Mouse (Mus musculus) c-Kit-positive CD71-negative TER-119-negative erythroid progenitor cells, embryonic 14.5 days (primary cell): Measurements from ENCODE around the gene Arhgef38.

Experiments used
- DNase-seq: peaks from one replicate; pipeline ENCODE4 v3.0.0-alpha.2; 2013; ENCODE audit warnings: low read depth

Gene Arhgef38

DNA sequence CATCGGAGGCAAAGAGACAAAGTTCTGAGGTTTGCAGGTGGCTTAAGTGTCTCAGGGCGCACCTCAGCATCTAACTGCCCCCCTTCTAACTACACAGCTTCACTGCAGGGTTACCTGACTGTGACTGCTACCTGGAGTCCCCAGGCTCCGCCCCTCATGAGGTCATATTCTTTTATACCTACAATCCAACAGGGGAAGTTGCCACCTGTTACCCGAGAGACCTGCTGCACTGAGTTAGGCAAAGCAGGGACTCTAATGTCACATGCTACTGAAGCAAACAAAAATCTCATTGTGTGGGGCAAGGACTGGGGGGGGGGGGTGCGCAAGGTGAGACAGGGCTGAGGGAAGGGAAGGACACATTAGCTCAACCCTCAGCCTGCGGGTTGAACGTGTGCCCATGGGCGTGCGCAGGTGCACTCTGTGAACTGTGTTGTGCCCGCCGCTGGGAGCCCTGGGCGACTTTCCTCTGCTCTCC is at the start of gene Arhgef38:
Gene Arhgef38 (minus strand): TSS at position 129 of the 475 bp plus-strand sequence.
- no peak for DNase-seq

DNA sequence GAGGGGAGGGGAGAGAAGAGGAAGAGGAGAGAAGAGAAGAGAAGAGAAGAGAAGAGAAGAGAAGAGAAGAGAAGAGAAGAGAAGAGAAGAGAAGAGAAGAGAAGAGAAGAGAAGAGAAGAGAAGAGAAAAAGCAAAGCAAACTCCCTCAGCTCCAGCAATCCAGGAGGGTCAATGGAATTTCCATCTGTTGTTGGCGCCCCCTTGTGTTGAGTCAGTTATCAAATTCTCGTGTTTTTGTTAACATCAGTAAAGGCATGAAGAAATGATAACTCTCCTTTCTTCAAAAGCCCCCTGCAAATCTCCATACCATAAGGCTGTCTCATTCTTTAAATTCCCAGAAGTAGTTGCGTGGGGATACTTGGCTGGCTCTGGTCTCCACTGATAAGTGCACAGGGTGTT is 37.1 kb upstream of the Arhgef38 start:
- DNase-seq, result peak; percentile 45

DNA sequence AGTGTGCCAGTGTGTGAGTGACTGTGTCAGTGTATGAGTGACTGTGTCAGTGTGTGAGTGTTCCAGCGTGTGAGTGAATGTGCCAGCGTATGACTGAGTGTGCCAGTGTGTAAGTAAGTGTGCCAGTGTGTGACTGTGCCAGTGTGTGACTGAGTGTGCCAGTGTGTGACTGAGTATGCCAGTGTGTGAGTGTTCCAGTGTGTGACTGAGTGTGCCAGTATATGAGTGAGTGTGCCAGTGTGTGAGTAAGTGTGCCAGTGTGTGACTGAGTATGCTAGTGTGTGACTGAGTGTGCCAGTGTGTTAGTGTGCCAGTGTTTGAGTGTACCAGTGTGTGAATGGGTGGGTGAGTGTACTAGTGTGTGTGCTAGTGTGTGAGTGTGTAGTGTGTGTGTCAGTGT is 24.1 kb upstream of the Arhgef38 start:
- no peak for DNase-seq

DNA sequence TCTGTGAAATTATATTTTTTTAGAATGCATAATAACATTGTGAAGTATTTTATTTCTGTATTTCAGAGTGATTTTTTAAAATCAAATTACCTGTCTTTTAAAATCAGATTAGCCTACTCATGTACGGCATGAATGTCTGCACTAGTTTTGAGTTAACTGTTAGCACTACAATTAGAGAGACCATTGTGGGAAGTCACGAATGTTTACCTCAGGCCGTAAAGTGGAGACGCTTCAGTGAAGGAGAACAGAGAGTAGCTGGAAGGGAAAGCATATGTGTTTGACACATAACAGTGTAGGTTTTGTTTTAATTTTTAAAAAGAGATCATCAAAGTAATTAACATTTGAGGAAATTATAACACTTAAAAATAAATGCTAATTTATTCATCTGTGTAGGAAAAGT is 21.1 kb upstream of the Arhgef38 start:
- DNase-seq, result no peak

DNA sequence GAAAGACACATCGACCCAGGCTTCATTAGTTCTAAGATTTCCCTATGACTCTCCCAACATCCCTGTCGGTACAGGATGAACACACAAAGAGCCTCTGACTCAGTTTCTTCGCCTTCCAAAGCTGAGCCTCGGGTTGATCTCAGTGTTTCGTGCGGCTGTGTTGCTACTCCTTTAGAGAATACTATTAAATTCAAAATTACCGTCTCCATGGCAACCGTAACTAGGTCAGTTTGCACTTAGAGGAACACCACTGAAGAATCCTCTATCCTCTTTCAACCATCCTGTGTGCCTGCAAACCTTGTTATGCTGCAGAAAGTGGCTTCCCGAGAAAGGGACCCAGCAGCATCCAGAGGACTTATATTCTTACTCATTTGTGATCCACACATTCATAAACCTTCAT is 9.3 kb upstream of the Arhgef38 start:
- no peak for DNase-seq

DNA sequence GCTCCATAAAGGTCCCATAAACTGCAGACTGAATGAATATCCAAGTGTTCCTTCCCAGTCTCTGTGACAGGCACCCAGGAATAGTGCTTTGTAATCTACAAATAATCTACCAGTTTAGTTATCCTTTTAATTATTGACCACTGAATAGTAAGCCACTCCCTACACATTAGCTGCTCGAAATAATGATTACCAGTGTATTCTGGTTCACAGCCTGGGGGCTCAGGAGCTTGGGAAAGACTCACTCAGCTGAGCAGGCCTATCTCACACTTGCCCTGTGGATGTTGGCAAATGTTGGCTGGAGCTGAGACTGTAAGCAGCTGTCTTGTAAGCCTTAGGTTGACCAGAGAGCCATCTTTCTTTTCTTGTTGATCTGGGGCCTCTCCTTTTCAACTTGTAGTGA is 7.2 kb upstream of the Arhgef38 start:
- DNase-seq, result no peak

DNA sequence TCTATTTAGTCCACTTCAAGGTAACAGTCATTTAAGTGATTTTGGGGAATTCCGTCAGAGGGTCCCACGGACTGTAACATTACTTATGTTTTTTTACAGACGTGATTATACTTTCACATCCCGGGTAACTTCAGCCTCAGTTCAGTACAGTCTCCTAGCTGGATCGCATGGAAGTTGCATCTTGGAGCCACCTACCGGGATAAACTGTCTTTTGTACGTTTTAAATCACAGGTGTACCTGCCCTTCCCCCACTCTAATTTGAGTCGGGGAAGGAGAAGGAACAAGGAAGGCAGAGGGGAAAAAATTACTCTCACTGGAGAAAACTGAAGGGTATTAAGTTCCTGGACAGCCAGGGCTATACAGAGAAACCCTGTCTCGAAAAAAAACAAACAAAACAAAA is 756 bp downstream of the Arhgef38 start:
- DNase-seq, result no peak

DNA sequence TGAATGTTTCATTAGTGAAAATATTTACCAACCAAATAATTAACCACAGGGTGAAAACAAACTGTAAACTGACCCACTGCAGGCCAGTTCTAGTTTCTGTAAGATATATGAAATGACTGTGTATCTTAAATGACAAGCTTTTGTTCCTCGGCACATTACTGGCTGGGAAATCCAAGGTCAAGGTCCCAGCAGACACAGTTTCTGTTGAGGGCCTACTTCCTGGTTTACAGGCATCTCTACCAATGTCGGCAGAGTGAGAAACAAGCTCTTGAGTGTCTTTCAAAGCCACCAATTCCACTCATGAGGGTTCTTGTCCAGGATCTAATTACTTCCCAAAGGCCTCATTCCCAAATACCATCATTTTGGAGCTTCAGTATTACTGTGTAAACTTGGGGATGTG is 4.3 kb downstream of the Arhgef38 start:
- DNase-seq, result no peak

DNA sequence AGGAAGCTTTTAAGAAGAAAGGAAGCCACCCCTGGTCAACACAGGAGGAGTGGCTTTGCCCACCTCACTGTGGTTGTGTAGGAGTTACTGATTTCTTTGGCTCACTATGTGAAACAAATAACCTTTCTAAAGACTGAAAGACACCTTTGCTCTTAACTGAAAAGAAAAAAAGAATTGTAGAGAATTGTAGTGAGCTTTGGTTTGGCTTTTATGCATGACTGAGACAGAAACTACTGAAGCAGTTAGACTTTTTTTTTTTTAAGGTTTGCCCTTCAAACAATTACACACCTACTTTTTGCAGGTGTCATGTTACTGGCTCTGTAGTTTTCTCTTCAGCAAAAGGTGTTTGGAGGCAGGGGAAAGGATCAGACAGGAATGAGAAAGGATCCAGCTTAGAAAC is 5.2 kb downstream of the Arhgef38 start:
- no peak for DNase-seq

DNA sequence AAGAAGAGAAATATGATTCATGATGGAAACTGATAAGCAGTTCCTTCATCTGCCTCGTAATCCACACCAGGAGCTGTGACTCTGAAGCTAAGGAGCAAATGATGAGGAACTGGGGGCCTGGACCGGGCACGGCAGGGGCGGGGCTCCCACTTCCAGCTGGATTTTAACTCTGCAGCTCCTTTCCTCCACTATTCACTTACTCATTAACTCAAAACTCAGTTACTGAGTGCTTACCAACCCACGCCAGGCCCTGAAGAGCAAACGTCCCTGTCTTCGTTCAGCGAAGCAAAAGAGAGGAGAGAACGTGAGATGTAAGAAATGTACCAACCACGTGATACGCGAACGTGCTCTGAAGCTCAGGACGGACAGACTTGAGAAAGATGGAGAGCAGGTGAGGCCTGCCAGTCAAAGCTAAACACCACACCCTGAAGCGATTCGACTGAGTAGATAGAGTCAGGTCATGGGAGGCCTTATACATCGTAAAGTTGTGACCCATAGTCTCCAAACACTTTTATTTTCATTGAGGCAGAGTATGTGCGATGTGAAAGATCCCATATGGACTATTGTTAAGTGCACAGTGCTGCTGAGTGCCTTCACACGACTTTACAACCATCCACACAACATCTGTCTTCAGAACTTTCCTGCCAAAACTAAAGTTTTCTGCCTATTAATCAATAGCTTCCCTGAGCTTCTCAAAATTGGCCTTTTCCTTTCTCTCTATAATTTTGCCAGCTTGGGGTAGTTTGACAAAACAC is 7.3 kb downstream of the Arhgef38 start:
- DNase-seq, result no peak

DNA sequence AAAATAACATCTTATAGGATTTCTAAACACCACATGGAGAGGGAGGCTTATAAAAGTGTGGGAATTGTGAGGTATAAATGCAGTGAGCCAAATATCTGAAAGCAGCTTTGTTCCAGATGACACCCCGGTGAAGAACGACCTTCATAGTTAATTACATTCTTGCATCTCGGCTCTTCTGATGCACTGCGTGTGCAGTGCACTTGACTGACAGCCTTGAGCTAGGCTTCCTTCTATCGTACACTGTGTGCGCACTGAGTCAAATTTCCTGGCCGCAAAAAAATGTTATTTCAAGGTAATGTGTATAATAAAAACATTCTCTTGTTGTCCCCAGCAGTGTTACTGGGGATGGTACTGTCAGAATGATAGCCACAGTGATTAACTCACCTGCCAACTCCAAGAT is 16.2 kb downstream of the Arhgef38 start:
- no peak for DNase-seq

DNA sequence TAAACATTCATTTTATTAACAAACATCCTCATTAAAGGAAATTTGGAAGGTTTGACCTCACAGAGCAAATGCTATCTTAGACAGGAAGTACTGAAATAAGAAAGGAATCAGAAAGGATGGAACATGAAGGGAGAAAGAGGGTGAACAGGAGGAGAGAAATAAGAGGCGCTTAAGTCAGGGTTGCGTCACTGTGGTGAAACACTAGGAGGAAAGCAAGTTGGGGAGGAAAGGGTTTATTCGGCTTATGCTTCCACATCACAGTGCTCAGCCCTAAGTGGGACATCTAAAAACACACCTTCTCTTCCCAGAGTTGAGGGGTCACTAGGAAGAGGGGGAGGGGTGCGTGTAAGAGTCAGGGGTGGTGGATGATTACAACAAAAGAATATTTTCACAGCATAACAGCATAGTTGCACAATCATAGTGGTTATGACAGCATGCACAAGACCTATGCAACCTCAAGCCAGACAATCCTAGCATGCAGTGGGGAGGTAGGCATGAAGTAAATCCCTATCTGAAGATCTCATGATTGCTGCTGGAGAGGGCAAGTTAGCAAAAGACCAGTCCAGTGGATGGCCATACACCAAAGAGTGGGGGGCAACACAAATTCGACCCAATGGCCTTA is 19.4 kb downstream of the Arhgef38 start:
- peak; percentile 1 for DNase-seq

DNA sequence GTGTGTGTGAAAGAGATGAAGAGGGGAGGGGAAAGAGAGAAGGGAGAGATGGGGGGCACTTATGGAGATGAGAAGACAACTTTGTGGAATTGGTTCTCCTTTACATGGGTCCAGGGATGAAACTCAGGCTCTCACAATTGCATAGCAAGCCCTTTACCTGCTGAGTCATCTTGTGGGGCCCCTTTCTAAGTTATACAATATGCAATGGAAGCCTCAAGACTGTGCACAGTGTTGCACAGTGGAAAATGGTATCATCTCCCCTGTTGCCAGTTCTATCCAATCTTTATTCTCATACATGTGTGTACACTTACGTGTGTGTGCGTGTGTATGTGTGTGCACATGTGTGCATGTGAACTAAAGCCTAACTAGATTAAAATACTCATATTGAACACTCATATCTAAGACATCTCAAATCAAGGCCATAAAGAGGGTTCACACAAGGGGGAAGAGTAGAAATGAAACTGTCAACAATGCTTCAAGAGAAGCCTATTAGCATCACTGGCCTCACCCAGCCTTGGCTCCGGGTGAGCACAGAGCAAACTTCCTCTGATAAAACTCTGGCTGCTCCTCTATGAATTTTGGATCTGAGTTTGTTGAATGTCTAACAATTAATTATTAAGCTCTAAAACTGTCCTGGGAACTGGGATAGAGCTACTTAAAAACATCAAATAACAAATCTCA is 21.2 kb downstream of the Arhgef38 start:
- no peak for DNase-seq

DNA sequence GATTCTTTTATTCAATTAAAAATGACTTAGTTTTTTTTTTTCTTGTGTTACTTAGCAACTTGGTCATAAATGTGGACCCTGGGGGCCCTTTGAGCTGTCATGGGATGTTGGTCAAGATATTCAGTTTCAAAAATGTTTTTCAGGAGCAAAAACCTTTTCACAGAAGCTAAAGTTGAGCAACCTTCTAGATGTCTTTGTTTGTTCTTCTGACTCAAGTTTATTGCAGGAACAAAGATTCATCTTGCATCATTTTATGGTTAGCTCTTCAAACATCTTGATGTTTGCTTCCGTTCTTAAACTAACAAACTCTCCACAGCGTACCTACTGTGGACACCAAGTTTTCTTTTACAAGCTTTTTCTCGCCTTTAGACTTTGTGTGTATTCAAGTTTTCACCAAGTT is 23.4 kb downstream of the Arhgef38 start:
- no peak for DNase-seq

DNA sequence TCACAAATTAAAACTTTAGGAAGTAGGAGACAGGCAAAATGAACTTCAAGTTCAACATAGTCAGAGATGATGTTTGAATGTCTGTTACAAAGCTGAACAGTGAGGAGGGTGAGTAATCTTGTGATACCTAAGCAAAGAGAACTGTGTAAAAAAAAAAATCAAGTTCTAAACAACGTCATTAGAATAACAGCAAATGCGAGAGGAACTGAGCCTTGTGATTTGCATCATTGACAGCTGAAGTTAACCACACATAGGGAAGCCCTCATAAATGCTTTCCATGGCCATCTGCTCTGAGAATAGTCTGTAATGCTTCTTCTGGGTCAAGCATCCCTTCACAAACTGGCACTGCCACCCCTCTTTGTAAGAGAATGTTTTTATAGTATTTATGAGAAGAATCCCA is 31.0 kb downstream of the Arhgef38 start:
- no peak for DNase-seq

DNA sequence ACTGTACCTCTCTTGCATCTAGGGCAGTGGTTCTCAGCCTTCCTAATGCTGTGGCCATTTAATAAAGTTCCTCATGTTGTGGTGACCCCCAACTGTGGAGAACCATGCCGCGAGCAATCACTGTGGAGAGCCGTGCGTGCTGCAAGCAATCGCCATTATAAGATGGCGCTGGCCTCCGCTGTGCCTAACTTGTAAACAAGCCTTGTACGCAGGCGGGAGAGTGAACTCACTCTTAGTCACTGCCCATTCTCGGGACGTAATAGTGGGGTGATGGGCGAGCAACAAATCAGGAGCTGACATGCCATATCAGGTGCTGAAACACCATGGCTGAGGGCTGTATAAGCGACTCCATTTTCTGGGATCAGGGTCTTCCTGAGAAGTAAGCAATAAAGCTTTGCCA is 32.6 kb downstream of the Arhgef38 start:
- no peak for DNase-seq

DNA sequence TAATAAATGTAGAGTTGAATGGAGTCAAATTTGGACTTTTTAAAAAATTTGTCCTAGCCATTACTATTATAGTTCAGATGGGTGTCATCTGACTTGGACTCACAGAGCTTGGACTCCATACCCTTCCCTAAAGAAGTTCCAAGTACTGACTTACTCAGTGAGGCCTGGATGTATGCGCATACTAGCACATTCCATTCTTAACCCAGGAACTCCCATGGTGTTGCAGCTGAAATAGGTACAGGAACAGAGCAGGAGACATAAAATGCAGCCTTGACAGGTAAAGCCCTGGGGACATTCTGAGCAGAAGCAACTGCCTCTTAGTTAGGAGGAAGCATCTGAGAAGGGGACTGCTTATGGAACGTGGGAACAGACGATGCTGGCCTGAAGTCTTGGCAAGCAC is 45.8 kb downstream of the Arhgef38 start:
- DNase-seq, result no peak

DNA sequence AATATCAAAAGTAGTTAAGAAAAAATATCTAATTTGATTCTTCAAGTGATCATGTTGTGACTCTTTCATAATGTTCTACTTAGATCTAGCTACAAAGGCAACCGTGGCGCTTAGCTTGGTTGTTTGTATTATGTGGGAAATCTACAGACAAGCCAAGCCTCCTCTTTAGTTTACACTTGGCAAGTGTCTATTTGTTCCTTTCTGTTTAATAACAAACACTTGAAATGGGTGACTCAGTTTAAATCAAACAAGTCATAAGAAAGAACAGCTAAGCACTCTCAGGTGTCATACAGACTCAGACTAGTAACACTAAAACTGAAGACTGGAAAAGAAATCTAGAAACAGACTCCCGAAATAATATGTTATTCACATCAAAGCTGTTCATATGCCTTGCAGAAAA is 47.2 kb downstream of the Arhgef38 start:
- no peak for DNase-seq

DNA sequence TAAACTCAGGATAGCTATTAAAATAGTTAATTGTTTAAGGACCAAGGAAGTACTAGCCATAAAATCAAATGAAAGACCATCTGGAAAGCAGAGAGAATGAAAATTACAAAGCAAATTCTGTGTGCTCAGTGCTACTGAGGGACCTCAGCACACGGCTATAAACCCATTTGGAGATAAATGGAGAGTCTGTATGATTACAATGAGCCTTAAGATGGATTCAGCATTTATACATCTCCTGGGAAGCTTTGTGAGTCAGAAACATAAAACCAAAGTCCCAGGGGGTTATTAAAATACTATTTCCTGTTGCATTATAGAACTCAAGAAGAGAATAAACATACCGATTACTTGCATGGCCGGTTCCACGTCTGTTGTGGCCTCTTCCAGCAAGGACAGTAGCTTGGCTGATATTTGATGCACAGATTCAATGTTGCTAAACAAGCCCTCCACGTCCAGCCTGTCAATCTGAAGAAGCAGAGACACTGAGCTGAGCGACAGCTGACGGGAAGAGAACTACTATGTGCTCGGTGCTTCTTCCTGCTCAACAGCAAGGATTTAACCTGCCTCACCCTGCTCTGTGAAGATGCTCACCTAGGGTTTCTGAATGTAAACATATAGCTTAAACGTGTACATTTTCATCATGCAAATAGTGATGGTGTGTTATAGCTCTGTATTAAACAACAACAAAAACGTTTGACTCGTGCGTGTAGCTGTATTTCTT is 58.6 kb downstream of the Arhgef38 start:
- no peak for DNase-seq

DNA sequence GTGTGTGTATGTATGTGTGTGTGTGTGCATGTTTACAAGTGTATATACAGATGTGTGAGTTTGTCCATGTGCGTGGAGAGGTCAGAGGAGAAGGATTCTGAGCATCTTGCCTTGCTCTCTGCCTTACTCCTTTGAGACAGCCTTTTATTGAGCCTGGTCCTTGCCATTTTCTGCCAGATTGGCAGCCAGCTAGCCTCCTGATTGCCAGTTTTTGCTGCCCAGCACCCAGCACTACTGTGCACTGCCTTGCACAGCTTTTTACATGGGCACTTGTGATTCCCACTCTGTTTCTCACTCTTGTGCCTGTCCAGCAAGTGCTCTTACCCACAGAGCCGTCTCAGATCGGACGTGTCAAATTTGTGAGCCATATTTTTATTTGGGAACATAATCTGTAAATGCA is 62.5 kb downstream of the Arhgef38 start:
- DNase-seq, result no peak

DNA sequence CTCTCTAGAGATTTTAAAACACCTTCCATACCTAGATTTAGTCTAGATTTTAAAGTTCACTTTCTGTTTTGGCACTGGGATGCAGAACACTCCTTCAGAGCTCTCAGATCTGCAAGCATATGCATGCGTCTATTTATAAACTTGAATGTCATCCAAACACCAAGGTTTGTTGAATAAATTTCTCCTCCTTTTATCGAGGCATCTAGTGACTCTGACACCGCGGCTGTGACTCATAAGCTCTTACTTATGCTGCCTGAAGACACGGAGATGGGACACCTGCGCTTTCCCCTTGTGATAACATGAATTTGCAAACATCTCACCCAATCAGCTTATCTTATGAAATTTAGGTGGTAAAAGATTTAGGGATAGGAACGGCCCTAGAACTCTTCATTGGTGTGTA is 65.0 kb downstream of the Arhgef38 start:
- no peak for DNase-seq

DNA sequence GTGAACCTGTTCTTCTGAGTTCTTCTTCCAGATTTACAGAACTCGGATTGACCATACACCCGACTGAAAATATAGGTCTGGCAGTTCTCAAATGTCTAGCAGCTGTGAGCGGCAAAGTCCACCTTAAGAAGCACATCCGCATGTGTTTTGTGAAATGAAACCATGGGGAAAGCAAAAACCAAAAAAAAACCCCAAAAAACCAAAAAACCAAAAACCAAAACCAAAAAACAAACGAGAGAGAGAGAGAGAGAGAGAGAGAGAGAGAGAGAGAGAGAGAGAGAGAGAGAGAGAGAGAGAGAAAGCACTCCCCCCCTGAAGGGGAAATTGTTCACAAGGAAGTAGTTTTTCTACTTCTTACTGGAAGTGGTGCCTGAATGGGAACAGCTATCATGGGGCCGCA is 67.2 kb downstream of the Arhgef38 start:
- DNase-seq, result no peak

DNA sequence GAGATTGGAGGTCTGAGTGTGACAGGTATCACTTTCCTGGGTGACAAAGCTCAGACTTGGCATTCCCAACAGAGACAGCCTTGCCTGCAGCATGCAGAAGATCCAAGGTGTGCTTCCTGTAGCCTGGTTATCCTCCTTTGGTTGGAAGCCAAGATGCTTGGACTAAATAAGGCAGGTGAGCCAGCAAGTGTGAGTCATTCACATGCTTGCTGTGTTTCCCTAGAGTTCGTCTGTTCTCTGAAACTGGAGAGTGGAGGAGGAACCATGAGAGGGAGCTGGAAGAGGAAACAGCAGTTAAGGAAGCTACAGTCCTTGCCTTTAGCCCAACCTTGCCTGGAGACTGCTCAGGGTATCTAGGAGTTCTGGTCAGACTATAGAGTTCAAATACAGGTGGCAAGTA is 69.6 kb downstream of the Arhgef38 start:
- DNase-seq, result no peak
